Mouse (Mus musculus) kidney, postnatal 0 days (tissue): ENCODE results near the gene Lrrn2. TPM values are rescaled to one million over a fixed set of nuclear protein-coding genes. Genes with fewer than 3 reads are reported as not detected.

Experiments used
- microRNA-seq: library from miRNA; unstranded; fragments of <30 nt; microRNA quantifications from one replicate; pipeline ENCODE4, GENCODE M21; 2016
- polyA plus RNA-seq: library from polyadenylated mRNA; unstranded; fragments of >200 nt; fragmentation: Nextera tagmentation; extraction: Ambion mirVana; gene quantifications from 2 replicates; pipeline ENCODE4 v1.2.1, GENCODE M21; 2015

Lrrn2 gene
- polyA plus RNA-seq, 1 experiment from 2014 or later = 3.3 TPM

Small RNA genes within 50 kb of the gene (microRNA-seq; reads per million reads assigned to microRNA genes)
- gene Gm44300 = not detected

Other genes with a start within 250 kb of the Lrrn2 start
- gene Nfasc, start 138.5 kb upstream of the Lrrn2 start, polyA plus RNA-seq = 0.12 and 0.68 TPM in 2 replicates
- 16.7 and 17.5 TPM in 2 replicates for gene Mdm4, start 150.3 kb downstream of the Lrrn2 start, polyA plus RNA-seq
- gene Pik3c2b, start 165.4 kb downstream of the Lrrn2 start, polyA plus RNA-seq = 3.0 and 3.2 TPM in 2 replicates